Mouse (Mus musculus): Measurements from ENCODE around the gene Olfr1219.

The Olfr1219 gene

DNA sequence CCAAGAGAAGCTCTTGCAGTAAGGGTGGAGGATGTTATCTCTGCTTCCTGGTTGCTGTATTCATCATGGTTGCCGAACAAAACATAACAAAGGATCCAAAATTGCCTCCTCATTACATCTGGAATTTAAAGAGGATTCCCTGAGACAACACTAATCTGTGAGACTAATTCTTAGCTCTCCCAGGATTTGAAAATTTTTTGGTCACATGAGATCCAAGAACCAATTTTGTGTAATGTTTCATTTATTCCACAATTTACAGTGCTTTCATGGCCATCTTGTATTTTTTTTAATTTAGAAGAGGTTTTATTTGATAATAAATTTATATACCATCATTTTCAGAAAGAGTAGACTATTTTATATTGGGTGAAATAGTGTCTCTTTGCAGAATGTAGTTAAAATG lies at the start of gene Olfr1219:
TSS of gene Olfr1219 (minus strand) at position 101 of the 400 bp plus-strand sequence.
- DNase-seq (ENCODE audit: low read depth, low spot score): no peak

DNA sequence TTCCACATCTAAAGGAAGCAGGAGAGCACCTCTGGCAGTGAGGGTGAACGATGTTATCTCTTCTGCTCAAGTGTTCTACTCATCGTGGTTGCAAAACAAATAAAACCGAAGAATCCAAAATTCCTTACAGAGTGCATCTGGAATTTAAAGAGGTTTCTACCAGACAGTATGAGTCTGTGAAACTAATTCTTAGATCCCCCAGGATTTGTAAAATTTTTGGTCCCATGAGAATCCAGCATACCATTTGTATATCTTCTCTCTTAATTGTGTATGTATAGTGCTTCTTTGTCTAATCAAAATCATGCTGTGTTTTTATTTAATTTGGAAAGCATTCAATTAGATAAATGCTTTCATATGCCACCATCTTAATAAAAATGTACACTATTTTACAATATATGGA lies 49.6 kb upstream of the Olfr1219 start, which contains the start of gene Olfr1222:
TSS of gene Olfr1222 (minus strand) at position 101 of the 400 bp plus-strand sequence.
- no peak for DNase-seq (ENCODE audit: low read depth, low spot score)

GRCm38 (mm10) chr2:89117183-89117582 lies 33.9 kb upstream of the Olfr1219 start, which contains the start of gene Olfr1221:
Gene Olfr1221, minus strand, starts transcription at chr2:89117283.
- DNase-seq (ENCODE audit: low read depth, low spot score): no peak

DNA sequence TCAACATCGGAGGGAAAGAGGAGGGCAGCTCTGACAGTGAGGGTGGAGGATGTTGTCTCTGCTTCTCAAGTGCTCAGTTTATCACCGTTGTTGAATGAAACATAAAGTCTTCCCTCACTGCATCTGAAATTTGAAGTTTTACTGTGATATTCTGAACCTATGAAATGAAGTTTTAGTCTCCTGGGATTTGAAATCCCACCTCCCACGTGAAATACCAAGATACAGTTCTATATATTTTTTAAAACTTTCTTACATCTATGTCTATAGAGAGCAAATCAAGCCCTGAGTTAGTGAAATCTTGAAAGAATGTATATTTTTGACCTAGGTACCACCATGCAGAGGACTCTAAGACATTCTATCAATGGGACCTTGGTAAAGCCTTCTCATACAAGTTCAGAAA lies 23.4 kb upstream of the Olfr1219 start, which contains the start of gene Olfr1220:
TSS of gene Olfr1220 (minus strand) at position 101 of the 400 bp plus-strand sequence.
- DNase-seq (ENCODE audit: low read depth, low spot score): no peak

DNA sequence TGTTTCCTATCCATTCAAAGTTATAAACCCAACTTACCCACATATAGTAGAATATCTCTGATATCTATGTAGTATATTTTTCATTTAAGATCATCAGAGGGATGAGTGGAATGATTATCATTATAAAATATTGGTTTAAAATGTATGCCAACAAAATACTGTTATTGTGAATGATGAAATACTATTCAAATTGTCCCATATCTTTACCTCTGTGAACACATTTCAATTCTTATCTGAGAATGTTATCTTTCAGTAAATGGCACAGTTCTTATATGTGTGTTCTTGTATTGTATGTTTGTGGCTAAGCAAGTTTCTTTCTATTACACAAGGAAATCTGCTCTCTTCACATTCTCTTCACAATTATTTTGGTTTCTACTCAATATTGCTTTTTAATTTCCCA lies 22.3 kb upstream of the Olfr1219 start:
- DNase-seq (ENCODE audit: low read depth, low spot score): no peak

DNA sequence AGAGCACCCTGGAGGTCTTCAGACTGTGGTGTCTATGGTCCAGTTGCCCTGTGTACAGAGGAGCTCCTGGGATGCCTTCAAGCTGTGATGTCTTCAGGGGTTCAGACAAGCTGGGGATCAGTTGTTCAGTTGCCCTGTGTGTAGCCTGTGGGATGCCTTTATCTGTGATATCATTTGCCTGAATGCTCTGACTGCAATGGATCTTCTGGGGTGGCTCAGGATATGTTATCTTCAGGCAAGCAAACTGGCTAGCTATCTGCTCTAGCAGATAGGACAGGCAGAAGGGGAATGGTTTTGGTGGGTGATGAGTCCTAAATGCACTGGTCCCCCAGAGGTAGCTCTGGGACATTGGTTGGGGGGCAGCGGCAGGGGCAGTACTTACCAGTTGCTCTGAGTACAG lies 10.5 kb upstream of the Olfr1219 start:
- DNase-seq (ENCODE audit: low read depth, low spot score): no peak

DNA sequence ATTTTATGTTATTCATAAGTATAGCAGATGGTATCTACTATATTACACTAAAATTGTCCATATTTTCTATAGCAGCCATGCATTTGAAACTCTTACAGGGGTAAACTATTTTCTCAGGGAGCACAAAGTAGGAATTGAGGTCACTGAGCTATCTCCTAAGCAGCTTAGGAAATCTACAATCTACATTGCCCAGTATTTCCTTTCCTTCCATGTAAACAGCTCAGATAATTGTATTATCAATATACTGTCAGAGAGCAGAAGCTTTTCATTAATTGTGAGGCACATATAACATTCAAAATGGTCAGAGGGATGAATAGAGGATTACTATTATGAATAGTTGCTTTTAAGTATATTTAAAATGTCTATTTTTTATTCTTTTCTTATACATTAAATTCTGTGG lies 1.8 kb downstream of the Olfr1219 start:
- no peak for DNase-seq (ENCODE audit: low read depth, low spot score)

GRCm38 (mm10) chr2:89061087-89061486 lies 22.2 kb downstream of the Olfr1219 start, which contains the start of gene Olfr1218:
Gene Olfr1218, minus strand, starts transcription at chr2:89061187.
- no peak for DNase-seq (ENCODE audit: low read depth, low spot score)

- DNase-seq (ENCODE audit: low read depth, low spot score): no peak
Observed at GRCm38 (mm10) chr2:89031965-89032364, 51.3 kb downstream of the Olfr1219 start, which contains the start of gene Olfr1217. Gene Olfr1217, minus strand, starts transcription at chr2:89032065.
